Mouse (Mus musculus): ENCODE data around the gene Brpf1.

Gene Brpf1

GRCm38 (mm10) chr6:113362241-113362640, 55.3 kb downstream of the Brpf1 start:
- no peak for DNase-seq

DNA sequence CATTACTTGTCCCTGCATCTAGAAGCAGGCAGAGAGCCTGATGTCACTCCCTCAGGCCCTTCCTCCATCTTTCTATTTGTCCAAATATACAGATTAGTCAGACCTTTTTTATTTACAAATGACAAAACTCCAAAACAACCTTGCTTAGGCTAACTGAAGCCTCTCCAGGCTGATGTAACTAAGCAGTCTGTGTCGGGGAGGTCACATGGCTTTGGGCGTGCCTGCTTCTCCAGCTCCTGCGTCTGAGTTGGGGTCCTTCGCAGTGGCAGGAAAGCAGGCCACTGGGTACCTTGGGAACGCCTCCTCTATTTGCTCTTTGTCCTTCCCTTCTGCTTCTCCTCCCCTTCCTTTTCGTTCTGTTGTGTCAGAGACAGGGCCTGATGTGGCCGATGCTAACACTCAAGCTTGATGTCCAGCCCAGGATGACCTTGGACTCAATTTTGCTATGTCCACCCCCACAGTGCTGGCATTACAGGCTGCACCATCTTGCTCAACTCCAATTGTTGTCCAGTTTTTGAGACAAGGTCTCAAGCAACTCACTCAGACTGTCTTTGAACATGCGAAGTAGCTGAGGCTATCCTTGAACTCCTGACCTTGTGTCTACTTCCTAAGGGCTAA, 57.7 kb downstream of the Brpf1 start:
- DNase-seq: no peak

- DNase-seq: no peak
Measured at GRCm38 (mm10) chr6:113366639-113367038, 59.7 kb downstream of the Brpf1 start.

DNA sequence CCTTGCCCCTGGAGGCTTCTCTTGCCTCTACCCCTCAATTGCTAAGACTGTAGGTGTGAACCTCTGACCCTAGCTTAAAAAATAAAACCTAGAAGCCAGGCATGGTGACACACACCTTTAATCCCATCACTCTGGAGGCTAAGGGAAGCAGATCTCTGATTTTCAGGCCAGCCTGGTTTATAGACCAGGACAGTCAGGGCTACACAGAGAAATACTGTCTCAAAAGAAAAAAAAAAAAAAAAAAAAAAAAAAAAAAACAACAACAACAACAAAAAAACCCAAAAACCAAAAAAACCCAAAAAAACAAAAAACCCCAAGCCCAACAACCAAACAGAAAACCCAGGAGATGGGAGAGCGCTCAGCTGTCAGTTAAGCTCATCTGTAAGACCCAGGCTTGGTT, 60.6 kb downstream of the Brpf1 start:
- no peak for DNase-seq

GRCm38 (mm10) chr6:113368124-113368523, 61.2 kb downstream of the Brpf1 start:
- no peak for DNase-seq

- no peak for DNase-seq
Measured at GRCm38 (mm10) chr6:113368577-113368976, 61.6 kb downstream of the Brpf1 start.

DNA sequence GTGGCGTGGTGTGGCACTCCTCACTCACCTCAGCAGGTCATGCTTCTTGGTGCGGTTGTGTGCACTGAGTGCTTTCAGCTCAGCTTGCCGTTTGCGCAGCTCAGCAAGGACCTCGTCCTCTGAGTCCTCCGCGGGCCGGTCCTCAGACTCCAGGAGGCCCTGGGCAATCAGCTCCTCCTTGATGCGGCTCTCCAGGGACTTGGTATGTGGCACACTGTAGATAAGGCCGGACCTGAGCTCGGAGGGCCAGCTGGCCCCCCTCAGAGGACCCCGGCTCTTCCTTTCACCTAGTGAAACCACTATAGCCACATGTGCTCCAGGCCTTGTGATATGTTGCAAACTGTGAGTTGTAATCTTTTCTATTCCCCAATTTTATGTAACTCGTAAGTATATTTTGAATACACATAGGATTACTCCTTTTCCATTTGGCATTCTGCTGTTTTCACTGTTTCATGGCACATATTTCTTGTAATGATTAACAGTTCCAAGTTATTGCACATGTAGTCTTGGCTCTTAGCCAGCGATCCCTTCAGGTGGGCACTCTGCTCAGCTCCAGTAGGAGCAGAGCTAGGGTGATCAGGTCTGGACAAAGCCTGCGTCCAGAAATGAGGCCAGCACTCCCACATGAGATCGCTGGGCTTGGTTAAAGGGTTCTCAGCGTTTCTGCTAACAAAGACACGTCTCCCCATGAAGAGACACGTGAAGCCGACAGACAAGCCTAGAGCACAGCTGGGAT, 63.4 kb downstream of the Brpf1 start:
- DNase-seq: no peak

DNA sequence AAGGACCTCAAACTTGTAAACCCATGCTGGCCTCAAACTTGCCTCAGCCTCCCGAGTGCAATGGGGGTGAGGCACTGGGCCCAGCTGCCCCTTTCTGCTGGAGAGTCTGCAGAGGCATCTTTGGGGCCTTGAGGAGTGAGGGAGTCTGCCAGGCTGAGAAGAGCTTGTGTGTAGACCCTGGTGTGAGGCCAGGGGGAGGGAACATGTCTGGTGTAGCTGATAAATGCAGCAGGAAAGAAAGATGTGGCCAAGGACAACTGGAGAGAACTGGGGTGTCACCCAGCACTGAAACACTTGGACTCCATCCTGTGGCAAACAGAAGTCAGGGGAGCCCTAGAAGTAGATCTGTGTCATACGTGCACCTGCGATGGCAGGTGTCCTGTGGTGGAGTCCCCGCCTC, 66.6 kb downstream of the Brpf1 start:
- peak; percentile 21 for DNase-seq

Measured in thymus, postnatal 25 days (tissue).